Mouse (Mus musculus) thymus, postnatal 36 days (tissue): ENCODE results near the gene Mipep.

Experiments used
- DNase-seq, 2 experiments: peaks; one replicate each; pipeline ENCODE4 v3.0.0; 2022; ENCODE audit warnings: mixed read lengths in 2 of 2

The Mipep gene

DNA sequence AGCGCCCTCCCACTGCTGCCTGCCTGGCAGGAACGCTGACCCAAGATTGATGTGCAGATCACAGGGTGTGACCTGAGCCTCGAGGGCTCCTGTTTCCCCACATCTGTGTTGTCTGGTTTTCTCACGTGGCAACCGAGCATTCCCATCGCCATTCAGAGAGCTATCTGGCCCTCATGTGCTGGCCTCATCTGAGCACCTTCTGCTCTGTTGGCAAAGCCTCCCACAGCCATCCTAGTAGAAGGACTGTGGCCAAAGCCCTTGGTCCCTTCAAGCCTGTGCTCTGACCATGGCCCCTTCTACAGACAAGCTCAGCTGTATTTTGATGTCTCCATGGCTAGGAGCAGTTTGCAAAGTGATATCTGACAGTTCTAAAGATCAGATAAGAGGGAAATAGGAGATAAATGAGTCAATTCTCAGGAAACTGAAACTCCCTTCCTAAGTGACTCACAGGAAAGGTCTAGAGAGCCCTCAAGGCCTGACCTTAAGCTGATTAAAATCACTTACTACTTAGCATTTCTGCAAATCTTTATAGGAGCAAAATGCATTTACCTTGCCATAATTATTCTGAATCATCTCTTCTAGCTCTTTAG lies 101.1 kb downstream of the Mipep start:
- no peak for DNase-seq

- DNase-seq: no peak
Observed at GRCm38 (mm10) chr14:60893882-60894281, 109.5 kb downstream of the Mipep start.

DNA sequence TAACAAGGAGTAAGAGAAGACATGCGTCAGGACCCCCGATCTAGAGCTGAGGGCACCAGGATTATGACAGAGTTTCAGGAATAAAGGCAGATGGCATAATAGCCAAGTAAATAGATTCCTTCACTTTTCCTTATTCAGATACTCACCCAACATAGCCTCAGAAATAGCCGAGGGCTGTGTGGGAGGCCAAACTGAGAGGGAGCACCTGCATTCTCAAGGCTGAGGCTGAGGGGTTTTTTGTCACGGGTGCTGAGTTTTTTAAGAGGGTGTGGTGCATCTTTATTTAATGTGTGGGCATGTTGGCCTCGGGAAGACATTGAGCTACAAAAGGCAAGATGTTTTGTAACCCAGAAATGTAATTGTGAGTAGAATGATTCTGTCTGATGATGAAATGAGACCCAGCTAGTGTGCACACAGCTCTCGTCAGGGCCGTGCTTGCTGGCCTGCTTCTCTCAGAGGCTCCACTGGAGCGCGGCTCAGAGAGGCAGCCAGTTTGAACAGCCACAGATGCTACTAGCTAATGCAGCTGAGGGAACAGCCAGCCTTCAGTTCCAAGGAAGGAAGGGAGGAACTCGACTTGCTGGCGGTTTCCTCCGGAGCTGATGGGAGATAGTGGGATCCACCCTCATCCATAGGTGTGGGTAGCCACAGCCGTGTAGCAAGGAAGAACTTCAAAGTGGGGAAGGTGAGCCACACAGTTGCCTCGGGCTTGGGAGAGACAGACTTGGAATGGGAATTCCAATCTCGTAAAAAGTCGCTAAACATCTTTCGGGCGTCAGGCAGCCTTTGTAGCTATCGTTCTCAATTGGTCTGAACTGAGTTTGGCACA lies 111.0 kb downstream of the Mipep start:
- no peak for DNase-seq

GRCm38 (mm10) chr14:60898086-60898667 lies 113.8 kb downstream of the Mipep start:
- no peak for DNase-seq

DNA sequence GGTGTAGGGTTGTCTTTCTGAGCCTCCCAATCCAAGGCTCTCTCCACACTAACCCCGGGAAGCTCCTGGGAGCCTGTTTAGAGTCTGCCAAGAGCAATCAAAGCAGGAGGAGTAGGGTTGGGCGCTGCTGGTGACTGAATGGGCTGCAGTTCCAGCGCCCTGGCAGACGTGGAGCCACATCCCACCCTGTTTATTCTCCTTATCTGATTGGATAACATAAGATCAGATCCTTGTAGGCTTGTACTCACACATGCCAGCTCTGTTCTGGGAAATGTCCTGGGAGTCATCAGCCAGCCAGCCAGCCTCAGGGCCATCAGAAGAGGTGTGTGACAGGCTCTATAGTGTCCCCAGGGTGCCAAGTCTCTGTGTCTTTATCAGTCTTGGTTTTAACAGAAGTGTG lies 120.1 kb downstream of the Mipep start:
- no peak for DNase-seq

- DNase-seq: no peak
Observed at GRCm38 (mm10) chr14:60906421-60907374, 122.3 kb downstream of the Mipep start.

- DNase-seq: no peak
Observed at GRCm38 (mm10) chr14:60909351-60909750, 125.0 kb downstream of the Mipep start.

DNA sequence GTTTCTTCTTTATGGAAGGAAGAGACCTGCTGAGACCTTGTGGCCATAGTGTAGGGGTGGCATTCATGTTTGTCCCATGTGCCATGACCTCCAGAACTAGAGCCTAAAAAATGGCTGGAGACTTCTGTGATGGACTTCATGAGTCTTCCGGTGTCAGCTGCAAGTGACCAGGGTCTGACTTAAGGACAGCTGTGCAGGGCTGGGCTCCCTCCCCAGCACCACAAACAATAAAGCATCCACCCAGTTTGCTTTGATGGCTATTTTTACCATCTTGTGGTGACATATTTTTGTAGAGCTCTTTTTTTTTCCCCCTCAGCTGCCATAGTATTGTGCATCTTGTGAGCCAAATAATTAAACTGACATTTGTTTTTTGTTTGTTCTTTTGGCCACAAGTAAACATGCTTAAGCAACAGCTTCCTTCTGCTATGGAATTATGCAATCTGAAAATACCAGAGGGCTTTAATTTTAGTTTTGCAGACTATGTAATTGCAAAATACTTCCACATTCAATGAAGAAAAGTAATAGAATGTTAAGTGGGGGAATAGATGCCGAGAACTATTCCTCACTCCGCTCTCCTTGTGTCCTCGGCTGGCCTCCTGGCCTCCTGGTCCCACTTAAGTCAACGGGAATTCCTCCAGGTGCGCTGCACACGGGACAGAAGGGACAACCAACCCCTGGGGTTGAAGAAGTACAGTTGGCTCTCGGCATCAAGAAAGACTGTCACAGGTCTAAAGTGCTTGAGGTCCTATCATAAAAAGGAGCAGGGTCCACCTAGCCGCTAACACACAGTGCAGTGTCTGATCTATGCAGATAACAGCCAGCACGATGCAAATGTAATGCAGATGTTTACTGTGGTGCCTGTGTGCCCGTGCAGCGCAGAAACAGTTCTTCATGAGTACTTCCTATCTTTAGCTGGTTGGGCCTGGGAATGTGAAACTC lies 126.4 kb downstream of the Mipep start:
- no peak for DNase-seq

GRCm38 (mm10) chr14:60912981-60913468 lies 128.7 kb downstream of the Mipep start:
- DNase-seq: no peak

DNA sequence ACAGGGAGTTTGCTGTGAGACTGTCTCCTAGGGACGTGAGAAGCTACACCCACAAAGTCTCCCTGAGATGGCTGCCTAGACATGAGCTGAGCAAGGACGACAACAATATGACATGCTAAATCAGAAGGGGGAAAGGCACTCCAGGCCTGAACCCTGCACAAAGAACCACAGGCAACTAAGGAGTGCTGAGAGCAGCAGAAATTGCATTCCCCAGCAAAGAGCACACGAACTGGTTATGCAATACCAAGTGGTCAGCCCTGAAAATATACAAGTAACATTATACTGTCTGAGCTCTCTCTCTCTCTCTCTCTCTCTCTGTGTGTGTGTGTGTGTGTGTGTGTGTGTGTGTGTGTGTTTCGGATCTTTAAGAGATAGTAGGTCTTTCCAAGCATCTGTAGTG lies 132.3 kb downstream of the Mipep start:
- DNase-seq: no peak

GRCm38 (mm10) chr14:60926011-60926410 lies 141.6 kb downstream of the Mipep start:
- DNase-seq: no peak

- DNase-seq: no peak
Observed at GRCm38 (mm10) chr14:60935705-60936104, 151.3 kb downstream of the Mipep start.

DNA sequence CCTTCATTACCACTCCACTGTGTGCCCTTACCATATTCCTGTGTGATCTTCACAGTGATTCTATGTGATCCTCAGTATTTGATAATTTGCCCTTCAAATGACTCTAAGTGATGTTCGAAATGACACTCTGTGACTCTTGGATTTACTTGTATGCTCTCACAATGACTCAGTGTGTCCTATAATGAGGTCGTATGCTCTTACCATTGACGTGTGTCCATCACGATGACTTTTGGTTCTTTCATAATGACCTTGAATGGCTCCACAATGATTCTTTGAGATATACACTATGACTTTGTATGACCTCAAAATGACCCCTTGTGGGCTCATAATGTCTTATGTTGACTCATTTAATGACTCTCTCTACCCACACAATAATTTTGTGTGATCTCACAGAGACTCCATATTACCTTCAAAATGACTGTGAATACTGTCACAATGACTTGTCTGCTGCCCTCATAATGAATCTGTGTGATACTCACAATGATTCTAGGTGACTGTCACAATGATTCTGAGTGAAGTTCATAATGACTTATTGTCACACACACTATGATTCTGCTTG lies 153.2 kb downstream of the Mipep start:
- no peak for DNase-seq
